Mouse (Mus musculus): ENCODE data around the gene Ptprd.

The Ptprd gene

DNA sequence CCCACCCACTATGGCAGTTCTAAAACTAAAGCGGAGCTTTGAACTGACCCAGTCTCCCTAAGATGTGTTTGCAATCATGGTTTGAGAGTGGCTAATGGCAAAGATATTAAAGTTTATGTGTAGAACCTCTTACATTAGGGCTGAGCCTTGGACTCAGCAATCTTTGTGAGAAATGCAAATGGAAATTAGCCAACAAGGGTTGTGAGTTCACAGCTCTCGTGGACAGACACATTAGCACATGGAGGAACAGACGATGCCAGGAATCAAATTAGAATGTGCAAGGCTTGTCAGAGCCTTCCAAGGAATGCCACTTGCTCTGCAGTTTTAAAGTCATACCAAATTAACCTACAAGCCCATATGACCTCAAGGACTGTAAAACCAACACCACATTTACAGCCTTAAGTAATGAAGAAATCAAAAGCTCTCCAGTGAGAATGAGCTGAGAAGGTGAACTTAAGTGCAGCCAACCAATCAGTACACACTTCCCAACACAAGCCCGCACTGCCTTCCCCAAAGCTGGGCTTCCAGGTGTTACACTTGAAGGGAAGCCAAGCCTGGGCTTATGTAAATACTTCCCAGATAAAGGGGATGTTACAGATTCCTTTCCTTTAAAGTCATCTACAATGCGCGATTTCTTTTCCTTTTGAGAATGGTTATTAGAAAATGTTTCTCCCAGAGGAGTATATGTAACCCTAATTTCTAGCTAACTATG, 2258.3 kb downstream of the Ptprd start:
- DNase-seq (ENCODE audit: low spot score in 2 of 2) = no peak

DNA sequence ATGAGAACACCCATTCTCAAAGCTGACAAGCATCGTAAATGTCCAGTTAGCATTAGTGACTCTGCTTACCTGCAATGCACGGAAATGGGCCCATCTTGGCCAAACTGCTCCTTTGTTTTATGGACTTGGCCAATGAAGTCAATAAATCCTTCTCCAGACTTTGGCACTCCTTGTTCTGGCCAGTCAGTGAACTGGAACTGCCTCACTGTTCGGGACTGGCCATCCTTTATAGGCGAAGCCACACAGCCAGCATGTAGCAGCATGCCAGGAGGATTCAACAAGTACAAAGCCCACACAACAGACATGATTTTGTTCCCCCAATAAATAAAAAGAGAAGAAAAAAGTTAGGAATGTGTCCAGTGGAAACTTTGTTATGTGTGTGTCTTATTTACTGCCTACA, 2261.2 kb downstream of the Ptprd start:
- DNase-seq (ENCODE audit: low spot score in 2 of 2) = no peak

DNA sequence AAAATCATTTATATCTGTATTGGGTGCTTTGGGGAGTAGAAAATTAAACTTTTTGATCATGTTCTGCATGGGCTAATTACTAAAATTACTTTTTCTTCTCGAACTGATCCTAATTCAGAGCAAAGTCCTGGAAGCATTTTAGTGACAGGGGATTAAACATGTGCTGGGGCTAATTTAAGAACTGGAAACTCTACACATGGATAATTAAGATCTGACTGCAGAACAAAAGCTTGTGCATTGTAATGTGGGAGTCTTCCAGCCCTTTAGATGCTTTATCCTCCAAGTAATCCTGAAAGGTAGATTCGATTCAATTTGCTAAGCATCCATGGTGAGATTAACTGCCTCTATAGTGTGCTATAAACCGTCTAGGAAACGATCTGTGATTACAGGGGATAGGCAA, 2316.9 kb downstream of the Ptprd start:
- no peak for DNase-seq (ENCODE audit: low spot score in 2 of 2)

Data from spleen, postnatal 10 days (tissue).